Mouse (Mus musculus): ENCODE measurements at regions not wholly inside any gene's neighbourhood (a gene's known extent, or its start where the extent isn't known, plus 50 kb on each side); places are given as distances from the start of the nearest gene placed in this dataset.
"Not testable (repeated sequence)": the region's sequence is repeated elsewhere in the genome, so short reads cannot be mapped to it uniquely, and the experiment has no call there.

GRCm38 (mm10) chr8:52444366-52444765 lies 1067.2 kb upstream of the Aga start:
- no peak for DNase-seq

- not testable (repeated sequence) for DNase-seq
Observed at GRCm38 (mm10) chr8:52451761-52452160, 1059.8 kb upstream of the Aga start.

- no peak for DNase-seq
Observed at GRCm38 (mm10) chr8:52455617-52456016, 1055.9 kb upstream of the Aga start.

- DNase-seq, result no peak
Observed at GRCm38 (mm10) chr8:52456271-52456670, 1055.3 kb upstream of the Aga start.

GRCm38 (mm10) chr8:52502396-52502795 lies 1009.1 kb upstream of the Aga start:
- DNase-seq, result no peak

GRCm38 (mm10) chr8:52511790-52512189 lies 999.7 kb upstream of the Aga start:
- DNase-seq, result no peak

GRCm38 (mm10) chr8:52543364-52543763 lies 968.2 kb upstream of the Aga start:
- DNase-seq, result no peak

GRCm38 (mm10) chr8:52571166-52571832 lies 940.2 kb upstream of the Aga start:
- DNase-seq, result peak; percentile 93 to 98
